In genomic region chr3:52453041-52453440, GRCm38 (mm10) we compare ENCODE assay signal across 11 mouse cellular contexts.
"Had no signal": no experiment of that assay in that cellular context is flagged by ENCODE, and none has a peak within 500 bp of the region (broad histone marks: within the 10 kb centered on the region; RNA-seq: fewer than 3 reads in every experiment).

No protein-coding gene starts in this region.

- H3K4me1 ChIP-seq: limb, embryonic 12.5 days; midbrain, embryonic 13.5 days had no signal

- H3K36me3 ChIP-seq: limb, embryonic 12.5 days; midbrain, embryonic 13.5 days had no signal

- DNase-seq: liver; lung, adult 2 months; right cerebral cortex, postnatal 25 days; thymus, adult 18-20 months; thymus, postnatal 14 days had no signal

- H3K4me3 ChIP-seq: layer of hippocampus, adult 2 months; limb, embryonic 12.5 days; midbrain, embryonic 13.5 days had no signal

- H3K9ac ChIP-seq: limb, embryonic 12.5 days; liver, embryonic 14.5 days; midbrain, embryonic 13.5 days had no signal

- H3K9me3 ChIP-seq: midbrain, embryonic 13.5 days had no signal

- H3K4me2 ChIP-seq: limb, embryonic 12.5 days; midbrain, embryonic 13.5 days had no signal

- H3K27ac ChIP-seq: layer of hippocampus, adult 2 months; limb, embryonic 12.5 days; liver, embryonic 14.5 days; midbrain, embryonic 13.5 days had no signal

- ATAC-seq: intestine, embryonic 16.5 days; lung, postnatal 0 days; midbrain, embryonic 13.5 days had no signal

- H3K27me3 ChIP-seq: limb, embryonic 12.5 days; midbrain, embryonic 13.5 days had no signal
